32 mouse cellular contexts compared by ENCODE assay signal in the genomic region with DNA sequence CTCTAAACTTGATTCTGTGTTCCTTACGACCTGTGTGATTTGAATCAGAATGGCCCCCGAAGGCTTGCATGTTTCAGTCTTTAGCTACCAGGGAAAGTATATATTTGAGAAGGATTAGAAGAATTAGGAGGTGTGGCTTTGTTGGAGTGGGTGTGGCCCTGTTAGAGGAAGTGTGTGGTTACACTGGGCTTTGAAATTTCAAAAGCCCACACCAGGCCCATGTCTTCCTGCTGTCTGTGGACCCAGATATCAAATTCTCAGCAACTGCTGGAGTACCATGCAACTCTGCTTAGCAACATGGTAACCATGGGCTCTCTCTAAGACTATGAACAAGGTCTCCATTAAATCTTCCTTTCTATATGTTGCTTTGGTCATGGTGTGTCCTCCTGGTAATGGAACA. TPM values are rescaled to one million over a fixed set of nuclear protein-coding genes. Genes with fewer than 3 reads are reported as not detected.
A peak's percentile ranks its signal among the peaks of the same experiment; 100 is the strongest.
DNase-seq lines count a peak whose midpoint lies in the region; ATAC-seq and TF ChIP-seq lines count a peak whose summit lies in the region.
"Had no signal": no experiment of that assay in that cellular context is flagged by ENCODE, and none has a peak within 500 bp of the region (broad histone marks: within the 10 kb centered on the region; RNA-seq: fewer than 3 reads in every experiment).

No protein-coding gene starts in this region.

- peak; percentile 7 to 37; a peak in 3 of 4 replicates for TF ChIP-seq EP300 in MEL (IDR thresholded peaks at IDR 0.05; ENCODE audit: low read depth in 1 of 2, low read length in 2 of 2)

- no peak overlapping the region for H3K4me3 ChIP-seq in MEL (ENCODE audit: control insufficient read depth in 1 of 2, insufficient read depth in 1 of 2, low read depth in 2 of 2, low read length in 2 of 2)
- H3K4me3 ChIP-seq: embryonic facial prominence, embryonic 10.5 days; embryonic facial prominence, embryonic 15.5 days; forebrain, embryonic 13.5 days; heart, embryonic 12.5 days; layer of hippocampus, adult 2 months; limb, embryonic 13.5 days; lung, embryonic 15.5 days; myocyte; neural tube, embryonic 13.5 days had no signal

- ATAC-seq in granulocyte monocyte progenitor cell, adult 5-6 weeks (replicated peaks; ENCODE audit: poor library complexity, severe bottlenecking): peak; percentile 92
- ATAC-seq: forebrain, embryonic 13.5 days; intestine, postnatal 0 days had no signal

- no peak overlapping the region for H3K27ac ChIP-seq in MEL (ENCODE audit: control insufficient read depth, low read depth, low read length)
- H3K27ac ChIP-seq: embryonic facial prominence, embryonic 10.5 days; embryonic facial prominence, embryonic 15.5 days; forebrain, embryonic 13.5 days; hindbrain, embryonic 14.5 days; layer of hippocampus, adult 2 months; limb, embryonic 13.5 days; lung, embryonic 15.5 days; neural tube, embryonic 13.5 days had no signal

- TF ChIP-seq POLR2A in MEL (IDR thresholded peaks at IDR 0.05; ENCODE audit: control insufficient read depth in 1 of 2, insufficient read depth in 1 of 2, low read depth in 1 of 2, low read length in 2 of 2, poor library complexity in 1 of 2): no peak

- no peaks in the 10 kb centered on the region for H3K79me2 ChIP-seq in MEL (ENCODE audit: control insufficient read depth, insufficient read depth, low read length, poor library complexity)

- peaks cover 0 to 11% of the 10 kb centered on the region in 2 experiments; a peak in 2 of 4 replicates for H3K36me3 ChIP-seq in MEL (ENCODE audit: control insufficient read depth in 1 of 2, insufficient read depth in 2 of 2, low read length in 2 of 2)
- H3K36me3 ChIP-seq: embryonic facial prominence, embryonic 10.5 days; embryonic facial prominence, embryonic 15.5 days; limb, embryonic 13.5 days; lung, embryonic 15.5 days; neural tube, embryonic 13.5 days had no signal

- H3K9me3 ChIP-seq in MEL (replicated peaks; ENCODE audit: insufficient read depth, low read length): no peaks in the 10 kb centered on the region
- H3K9me3 ChIP-seq: embryonic facial prominence, embryonic 10.5 days; embryonic facial prominence, embryonic 15.5 days; forebrain, embryonic 13.5 days; heart, embryonic 12.5 days; limb, embryonic 13.5 days; lung, embryonic 15.5 days; neural tube, embryonic 13.5 days had no signal

- peak; percentile 6 for DNase-seq in CD4-positive, CD25-positive, alpha-beta regulatory T cell, adult 2 months (ENCODE audit: low read depth, low spot score)
- DNase-seq in MEL (ENCODE audit: low read depth, low spot score): peak; percentile 81
- DNase-seq in naive thymus-derived CD4-positive, alpha-beta T cell, adult 2 months (ENCODE audit: low read depth): peak; percentile 3
- DNase-seq in thymus, adult 18-20 months: no peak
- no peak for DNase-seq in spleen, adult 18-20 months
- no peak for DNase-seq in lung, postnatal 10 days
- DNase-seq: adrenal gland, postnatal 25 days; cerebellum, adult 11-12 months; cerebellum, postnatal 14 days; gastrocnemius, postnatal 25 days; heart, adult 18-20 months; heart, postnatal 4 days; kidney, adult 9 months; kidney, postnatal 14 days; lung, postnatal 36 days; right cerebral cortex, postnatal 4 days had no signal

- TF ChIP-seq CTCF in MEL (IDR thresholded peaks at IDR 0.05 in 2 of 3, conservative IDR thresholded peaks at IDR 0.05 in 1 of 3; ENCODE audit: control insufficient read depth in 1 of 3, insufficient read depth in 1 of 3, low read depth in 2 of 3, low read length in 3 of 3, poor library complexity in 1 of 3, severe bottlenecking in 1 of 3): no peak

- no peak overlapping the region for H3K9ac ChIP-seq in MEL (ENCODE audit: control insufficient read depth, low read depth, low read length, poor library complexity, severe bottlenecking)
- H3K9ac ChIP-seq: embryonic facial prominence, embryonic 15.5 days; forebrain, embryonic 13.5 days; heart, embryonic 12.5 days; hindbrain, embryonic 14.5 days; limb, embryonic 13.5 days; lung, embryonic 15.5 days; neural tube, embryonic 13.5 days had no signal

- no peak for TF ChIP-seq RAD21 in MEL (IDR thresholded peaks at IDR 0.05; ENCODE audit: low read depth, low read length)

- no peaks in the 10 kb centered on the region for H3K27me3 ChIP-seq in MEL (ENCODE audit: control insufficient read depth in 1 of 2, insufficient read depth in 2 of 2, low read length in 2 of 2)
- H3K27me3 ChIP-seq: embryonic facial prominence, embryonic 15.5 days; forebrain, embryonic 13.5 days; heart, embryonic 12.5 days; limb, embryonic 13.5 days; lung, embryonic 15.5 days; neural tube, embryonic 13.5 days had no signal

- peaks cover 2 to 12% of the 10 kb centered on the region in 2 experiments for H3K4me1 ChIP-seq in MEL (ENCODE audit: control insufficient read depth in 1 of 2, insufficient read depth in 2 of 2, low read length in 2 of 2)
- H3K4me1 ChIP-seq: embryonic facial prominence, embryonic 10.5 days; embryonic facial prominence, embryonic 15.5 days; forebrain, embryonic 13.5 days; limb, embryonic 13.5 days; lung, embryonic 15.5 days; neural tube, embryonic 13.5 days had no signal

TF ChIP-seq in MEL, 35 proteins besides CTCF, POLR2A, EP300 and RAD21:
- TF ChIP-seq MYB (IDR thresholded peaks at IDR 0.05; ENCODE audit: low read depth, low read length) (no peak), HCFC1 (IDR thresholded peaks at IDR 0.05; ENCODE audit: low read depth, low read length) (no peak), TCF12 (IDR thresholded peaks at IDR 0.05; ENCODE audit: low read depth, low read length) (peak; percentile 26; the same call in 1 of the 2 replicates), ZKSCAN1 (IDR thresholded peaks at IDR 0.05; ENCODE audit: low read depth, low read length) (no peak), MAX (IDR thresholded peaks at IDR 0.05; ENCODE audit: low read length) (0 out of 2 replicates have a peak, but pooled peaks have one; percentile 13), SIN3A (IDR thresholded peaks at IDR 0.05; ENCODE audit: low read length) (0 out of 2 replicates have a peak, but pooled peaks have one; percentile 24), MYC (IDR thresholded peaks at IDR 0.05; ENCODE audit: low read depth, low read length) (peak; percentile 20; the same call in 1 of the 2 replicates), TAL1 (IDR thresholded peaks at IDR 0.05; ENCODE audit: low read length) (0 out of 2 replicates have a peak, but pooled peaks have one; percentile 27), ZMIZ1 (IDR thresholded peaks at IDR 0.05; ENCODE audit: low read depth, low read length) (no peak), NELFE (IDR thresholded peaks at IDR 0.05; ENCODE audit: low read depth, low read length) (peak; percentile 24; the same call in 1 of the 2 replicates), ZNF384 (IDR thresholded peaks at IDR 0.05; ENCODE audit: low read depth, low read length) (no peak)
TF ChIP-seq in MEL: peak in this region for 6.

RNA-seq across cellular contexts. Expression of gene Lsmem1, which starts 27.7 kb away (rescaled TPM):
- not detected in 2 replicates for total RNA-seq in MEL (2012; rRNA removed)
- under 1 TPM in 1 of 2 experiments, not detected in 1; 0.14 TPM for polyA plus RNA-seq in MEL (2012; ENCODE audit: insufficient read depth in 1 of 2, insufficient read length in 2 of 2, low read depth in 1 of 2, low replicate concordance in 2 of 2, missing spikeins in 1 of 2)
- not detected in 2 replicates for total RNA-seq in granulocyte monocyte progenitor cell, adult 5-6 weeks (2014; fragmentation: Nextera tagmentation)
- 0.52 TPM in 1 of 2 replicates, not detected in the other for total RNA-seq in granulocyte monocyte progenitor cell, adult 5-6 weeks (2017)
- total RNA-seq: adrenal gland, postnatal 25 days; midbrain, postnatal 0 days had no signal
- polyA plus RNA-seq: embryonic facial prominence, embryonic 10.5 days; forebrain, embryonic 13.5 days; hindbrain, embryonic 14.5 days; intestine, postnatal 0 days; midbrain, postnatal 0 days; stomach, embryonic 14.5 days; testis, adult 2 months had no signal

RNA-seq across cellular contexts. Expression of gene Scin, which starts 37.6 kb away (rescaled TPM):
- 0.04 and 0.07 TPM in 2 replicates for total RNA-seq in MEL (2012; rRNA removed)
- under 1 TPM in 1 of 2 experiments, not detected in 1; 0.03 TPM for polyA plus RNA-seq in MEL (2012; ENCODE audit: insufficient read depth in 1 of 2, insufficient read length in 2 of 2, low read depth in 1 of 2, low replicate concordance in 2 of 2, missing spikeins in 1 of 2)
- 1.7 and 6.1 TPM in 2 replicates for total RNA-seq in granulocyte monocyte progenitor cell, adult 5-6 weeks (2014; fragmentation: Nextera tagmentation)
- 1.4 and 1.5 TPM in 2 replicates for total RNA-seq in granulocyte monocyte progenitor cell, adult 5-6 weeks (2017)
- polyA plus RNA-seq: C2C12; embryonic facial prominence, embryonic 10.5 days; forebrain, embryonic 13.5 days; hindbrain, embryonic 14.5 days had no signal

Comparison
In these comparisons a context has a peak if more than half of its experiments do, and no peak if none do; other contexts are left out.
1. DNase-seq: peak in CD4-positive, CD25-positive, alpha-beta regulatory T cell, adult 2 months (single experiment), MEL (single experiment) and naive thymus-derived CD4-positive, alpha-beta T cell, adult 2 months (single experiment); none in thymus, adult 18-20 months (0 of 2), spleen, adult 18-20 months (0 of 2) and lung, postnatal 10 days (single experiment).